Mouse (Mus musculus) left cerebral cortex, postnatal 25 days (tissue): ENCODE measurements at regions not wholly inside any gene's neighbourhood (a gene's known extent, or its start where the extent isn't known, plus 50 kb on each side); places are given as distances from the start of the nearest gene placed in this dataset.
"Not testable (repeated sequence)": the region's sequence is repeated elsewhere in the genome, so short reads cannot be mapped to it uniquely, and the experiment has no call there.

Experiments
- DNase-seq, 2 experiments: peaks; one replicate each; pipeline ENCODE4 v3.0.0; 2022; ENCODE audit warnings: low spot score in 2 of 2, mixed read lengths in 1 of 2
- intact Hi-C: fragments of 180-260 bp; cut with DNase I; formaldehyde crosslinking; loops from one replicate; pipeline ENCODE4 v1.15.1; 2025

GRCm38 (mm10) chr16:19203681-19204080 lies 110.2 kb downstream of the Olfr164 start:
- intact Hi-C loops: loop anchor here (5.0 kb wide), 1 partner anchor 101 kb away; no protein-coding TSS in a partner anchor
- no peak for DNase-seq

- intact Hi-C loops: loop anchor here (5.0 kb wide), 1 partner anchor 99 kb away; no protein-coding TSS in a partner anchor
These were observed 112.9 kb downstream of the Olfr164 start for GRCm38 (mm10) chr16:19200977-19201376.

GRCm38 (mm10) chr16:19199724-19200544 lies 113.9 kb downstream of the Olfr164 start:
- intact Hi-C loops: loop anchor here (5.0 kb wide), 1 partner anchor 98 kb away; no protein-coding TSS in a partner anchor
- DNase-seq: no peak

More at GRCm38 (mm10) chr16:19200977-19201376, 112.9 kb downstream of the Olfr164 start:
- no peak for DNase-seq

- intact Hi-C loops: no loop called here
- DNase-seq: no peak
These were observed 115.1 kb downstream of the Olfr164 start for GRCm38 (mm10) chr16:19198539-19199385.

GRCm38 (mm10) chr16:19197638-19198440 lies 116.0 kb downstream of the Olfr164 start:
- no peak for DNase-seq
- intact Hi-C loops: no loop called here

GRCm38 (mm10) chr16:19185434-19186256 lies 128.2 kb downstream of the Olfr164 start:
- intact Hi-C loops: no loop called here
- no peak for DNase-seq

GRCm38 (mm10) chr16:19179214-19180010 lies 134.5 kb downstream of the Olfr164 start:
- DNase-seq: no peak
- intact Hi-C loops: no loop called here

- no peak for DNase-seq
- intact Hi-C loops: no loop called here
These were observed 160.8 kb downstream of the Olfr164 start for GRCm38 (mm10) chr16:19153046-19153445.

GRCm38 (mm10) chr16:19152465-19152864 lies 161.4 kb downstream of the Olfr164 start:
- intact Hi-C loops: not testable (repeated sequence)

GRCm38 (mm10) chr16:19151110-19151509 lies 162.8 kb downstream of the Olfr164 start:
- DNase-seq: no peak
- intact Hi-C loops: no loop called here

More at GRCm38 (mm10) chr16:19152465-19152864, 161.4 kb downstream of the Olfr164 start:
- DNase-seq: not testable (repeated sequence)

- intact Hi-C loops: no loop called here
- DNase-seq: no peak
These were observed 163.3 kb downstream of the Olfr164 start for GRCm38 (mm10) chr16:19150582-19150981.

GRCm38 (mm10) chr16:19146290-19146983 lies 167.4 kb downstream of the Olfr164 start:
- DNase-seq: no peak
- intact Hi-C loops: no loop called here
